Mouse (Mus musculus) liver, postnatal 0 days (tissue): ENCODE data around the gene F830045P16Rik. TPM values are rescaled to one million over a fixed set of nuclear protein-coding genes. Genes with fewer than 3 reads are reported as not detected.
A peak's percentile ranks its signal among the peaks of the same experiment; 100 is the strongest.

Experiments used
- ATAC-seq: fragments of 200-750 bp; cut with Nextera tagmentation; 2 replicates; pipeline ENCODE4 v1.8.0; 2017; ENCODE audit warnings: mild to moderate bottlenecking, moderate library complexity
- DNase-seq: peaks from one replicate; pipeline ENCODE4 v3.0.0-alpha.2; 2016
- H3K27ac ChIP-seq: fragments of 300-500 bp; sonication (generic); 2 replicates; pipeline ENCODE4 v1.5.1; 2014; ENCODE audit warnings: antibody characterized with exemption, moderate library complexity, mild to moderate bottlenecking, low read depth
- H3K27me3 ChIP-seq: fragments of 300-500 bp; sonication (generic); 2 replicates; pipeline ENCODE4 v1.6.1; 2014; ENCODE audit warnings: low read length, control low read depth, mixed read lengths; ENCODE audit not compliant: insufficient read depth
- H3K36me3 ChIP-seq: fragments of 300-500 bp; sonication (generic); replicated peaks from 2 replicates; pipeline ENCODE4 v1.6.1; 2014; ENCODE audit warnings: mild to moderate bottlenecking, control low read depth, low read length, moderate library complexity, mixed read lengths; ENCODE audit not compliant: insufficient read depth
- H3K4me1 ChIP-seq: fragments of 300-500 bp; sonication (generic); 2 replicates; pipeline ENCODE4 v1.6.1; 2014; ENCODE audit warnings: antibody characterized with exemption, mild to moderate bottlenecking, control low read depth; ENCODE audit not compliant: insufficient read depth
- H3K4me2 ChIP-seq: fragments of 300-500 bp; sonication (generic); 2 replicates; pipeline ENCODE4 v1.6.1; 2014; ENCODE audit warnings: low read depth, mild to moderate bottlenecking, low read length, moderate library complexity, mixed read lengths
- H3K4me3 ChIP-seq: fragments of 300-500 bp; sonication (generic); 2 replicates; pipeline ENCODE4 v1.5.1; 2014; ENCODE audit warnings: low read depth, low read length
- H3K9ac ChIP-seq: fragments of 300-500 bp; sonication (generic); replicated peaks from 2 replicates; pipeline ENCODE4 v1.6.1; 2014; ENCODE audit warnings: mild to moderate bottlenecking, moderate library complexity
- H3K9me3 ChIP-seq: fragments of 300-500 bp; sonication (generic); 2 replicates; pipeline ENCODE4 v1.6.1; 2016; ENCODE audit warnings: mild to moderate bottlenecking, control low read depth, low read length, mixed read lengths
- CTCF ChIP-seq: sonication (generic); IDR thresholded peaks from 2 replicates; pipeline ENCODE4 v1.5.1; 2016; ENCODE audit warnings: antibody characterized with exemption, low read depth
- EP300 ChIP-seq: IDR thresholded peaks from 2 replicates; pipeline ENCODE4 v1.6.1; 2016; ENCODE audit warnings: antibody characterized with exemption, low read depth, mild to moderate bottlenecking
- WGBS: fragments of 180-500 bp; shearing (Covaris S2); extraction: QIAGEN DNeasy Blood & Tissue Kit; methylation state at CpG from one replicate; pipeline ENCODE4 v1.1.7; 2014; ENCODE audit not compliant: insufficient replicate concordance; 5-methylcytosine and 5-hydroxymethylcytosine counted together
- polyA plus RNA-seq: library from polyadenylated mRNA; unstranded; fragments of >200 nt; fragmentation: Nextera tagmentation; extraction: Ambion mirVana; gene quantifications from 2 replicates; pipeline ENCODE4 v1.2.1, GENCODE M21; 2015

The F830045P16Rik gene
- polyA plus RNA-seq: not detected in 2 replicates

DNA sequence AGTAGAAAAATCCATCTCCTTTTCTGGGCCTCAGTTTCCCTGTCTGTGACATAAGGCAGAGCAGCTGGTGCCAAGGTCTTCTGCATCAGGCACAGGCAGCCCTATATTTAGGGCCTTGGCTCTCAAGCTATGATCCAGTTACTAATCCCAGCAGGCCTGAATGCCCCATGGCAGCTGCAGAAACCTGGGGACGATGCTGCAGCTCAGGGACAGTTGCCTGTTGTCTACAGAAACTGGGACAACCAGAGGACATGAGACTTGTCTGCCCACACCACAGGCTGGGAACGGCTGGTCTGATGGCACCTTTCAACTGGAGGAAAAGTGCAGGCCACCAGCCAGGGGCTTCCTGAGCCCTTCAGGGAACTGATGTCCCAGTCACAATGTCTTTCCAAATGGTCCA lies at the start of gene F830045P16Rik:
Gene F830045P16Rik (minus strand): TSS at position 226 of the 400 bp plus-strand sequence.
- no peak for TF ChIP-seq EP300
- no peak for TF ChIP-seq CTCF
- Histone ChIP-seq H3K4me2 (no peak within 1 kb of the TSS), H3K9ac (no peak within 1 kb of the TSS), H3K4me3 (no peak within 1 kb of the TSS), H3K4me1 (0 out of 2 replicates have a peak, but pooled peaks cover 2% of the 10 kb centered on the region), H3K36me3 (no peaks in the 10 kb centered on the region), H3K27ac (no peak within 1 kb of the TSS), H3K27me3 (no peaks in the 10 kb centered on the region), H3K9me3 (no peaks in the 10 kb centered on the region)
- no peak for ATAC-seq
- 54% methylated on average over 2 of the region's 2 CpGs for whole genome bisulfite sequencing
- DNase-seq: no peak

DNA sequence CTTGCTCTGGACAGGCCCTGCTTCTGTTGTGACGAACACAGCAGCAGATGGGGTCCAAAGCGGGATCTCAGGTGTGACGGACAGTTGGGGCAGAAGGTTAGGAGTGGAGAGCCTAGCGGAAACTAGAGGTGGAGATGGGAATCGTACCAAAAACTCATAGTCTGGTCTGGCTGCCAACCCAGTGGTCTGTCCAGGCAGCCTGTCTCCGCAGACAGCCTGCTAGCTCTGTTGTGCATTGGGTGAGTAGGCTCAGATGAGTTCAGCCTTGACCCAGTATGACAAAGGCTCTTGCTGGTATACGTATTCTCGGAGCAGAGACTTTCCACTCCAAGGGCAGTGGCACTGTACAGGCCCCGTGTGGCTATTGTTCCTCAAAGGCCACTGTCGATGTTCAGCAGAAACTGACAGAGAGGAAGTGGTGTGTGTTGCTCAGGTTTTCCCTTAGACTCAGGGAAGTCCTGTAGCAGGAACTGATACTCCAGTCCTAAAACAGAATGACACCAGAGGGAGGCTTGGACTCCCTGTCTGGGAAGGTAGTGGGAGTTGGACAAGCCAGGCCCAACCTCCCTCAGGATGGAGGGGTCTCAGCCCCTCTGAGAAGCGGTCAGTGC lies 49.6 kb upstream of the F830045P16Rik start:
- ATAC-seq (peak; percentile 43), DNase-seq (no peak)
- Histone ChIP-seq H3K4me2 (no peak overlapping the region), H3K27ac (peak overlapping the region; percentile 58), H3K9ac (no peak overlapping the region), H3K27me3 (no peaks in the 10 kb centered on the region), H3K9me3 (no peaks in the 10 kb centered on the region), H3K4me3 (no peak overlapping the region), H3K36me3 (no peaks in the 10 kb centered on the region), H3K4me1 (no peaks in the 10 kb centered on the region; the same call in 1 of the 2 replicates)
- 61% methylated on average over 11 of the region's 11 CpGs for WGBS
- no peak for TF ChIP-seq CTCF
- TF ChIP-seq EP300: no peak

DNA sequence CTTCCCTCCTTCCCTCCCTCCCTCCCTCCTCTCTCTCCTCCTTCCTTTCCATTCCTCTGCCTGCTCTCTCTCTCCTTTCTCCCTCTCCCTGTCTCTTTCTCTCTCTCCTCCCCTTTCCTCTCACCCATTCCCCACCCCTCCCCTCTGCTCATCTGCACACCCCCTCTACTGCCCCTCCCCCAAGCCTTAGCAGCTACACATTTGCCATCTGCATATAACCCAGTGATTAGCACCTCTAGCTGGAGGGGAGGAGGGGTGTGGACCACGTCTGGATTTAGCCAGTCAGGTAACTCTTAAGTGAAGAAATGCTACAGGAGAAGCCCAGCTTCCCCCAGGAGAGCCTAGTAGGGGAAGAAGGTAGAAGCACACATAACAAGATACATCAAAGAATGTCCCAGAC lies 48.5 kb upstream of the F830045P16Rik start:
- Histone ChIP-seq H3K27ac (no peak overlapping the region), H3K9me3 (no peaks in the 10 kb centered on the region), H3K4me3 (no peak overlapping the region), H3K4me2 (no peak overlapping the region), H3K27me3 (no peaks in the 10 kb centered on the region), H3K9ac (no peak overlapping the region), H3K4me1 (no peaks in the 10 kb centered on the region), H3K36me3 (no peaks in the 10 kb centered on the region)
- DNase-seq (no peak), ATAC-seq (no peak)
- no peak for TF ChIP-seq CTCF
- TF ChIP-seq EP300: no peak
- 29% methylated on average over 1 of the region's 1 CpGs for WGBS

DNA sequence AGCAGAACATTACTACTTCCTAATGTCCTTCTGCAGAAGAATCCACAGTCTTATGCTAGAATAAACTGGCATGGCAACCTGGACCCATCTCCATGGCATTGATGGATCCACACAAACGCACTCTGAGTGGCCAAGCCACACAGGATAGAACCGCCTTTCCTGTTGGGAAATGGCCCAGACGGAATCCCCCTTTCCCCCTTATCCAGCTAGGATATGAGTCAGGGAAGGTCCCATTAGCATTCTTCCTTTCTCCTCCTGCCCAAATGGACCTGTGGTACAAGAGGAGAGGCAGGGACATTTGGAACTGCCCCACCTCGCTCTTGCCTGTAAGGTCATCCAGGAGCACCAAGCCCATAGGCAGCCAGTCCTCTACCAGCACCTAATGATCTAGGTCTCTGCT lies 45.9 kb upstream of the F830045P16Rik start:
- peak; percentile 43 for ATAC-seq
- TF ChIP-seq CTCF (no peak), EP300 (no peak)
- Histone ChIP-seq H3K4me3 (no peak overlapping the region), H3K4me1 (no peaks in the 10 kb centered on the region), H3K27ac (no peak overlapping the region), H3K36me3 (no peaks in the 10 kb centered on the region), H3K9me3 (no peaks in the 10 kb centered on the region), H3K9ac (no peak overlapping the region), H3K4me2 (no peak overlapping the region), H3K27me3 (no peaks in the 10 kb centered on the region)
- DNase-seq: no peak
- WGBS: 69% methylated on average over 4 of the region's 4 CpGs

DNA sequence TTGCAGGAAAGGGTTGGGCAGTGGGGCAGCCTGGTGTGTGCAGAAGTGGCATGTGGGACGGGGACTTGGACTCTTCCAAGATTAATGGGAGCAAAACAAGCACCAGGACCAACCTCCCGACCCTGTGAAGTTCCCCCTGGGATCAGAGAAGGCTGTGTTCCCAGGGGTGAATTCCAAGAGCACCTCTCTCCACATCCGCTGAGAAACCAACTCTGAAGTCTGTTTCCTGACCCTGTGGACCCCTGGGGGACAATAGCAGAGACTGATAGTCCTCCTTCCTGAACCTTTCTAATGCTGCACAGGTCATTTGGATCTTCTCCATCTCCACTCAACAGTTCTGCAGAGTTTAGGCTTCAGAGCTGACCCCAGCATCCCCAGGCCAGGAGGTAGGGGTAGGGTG lies 45.4 kb upstream of the F830045P16Rik start:
- 41% methylated on average over 3 of the region's 3 CpGs for WGBS
- no peak overlapping the region for H3K4me3 ChIP-seq
- TF ChIP-seq EP300: no peak
- no peak for TF ChIP-seq CTCF
- peak; percentile 30 for ATAC-seq
- H3K9me3 ChIP-seq: no peaks in the 10 kb centered on the region
- H3K4me1 ChIP-seq: no peaks in the 10 kb centered on the region
- H3K36me3 ChIP-seq: no peaks in the 10 kb centered on the region
- no peaks in the 10 kb centered on the region for H3K27me3 ChIP-seq
- no peak for DNase-seq
- no peak overlapping the region for H3K4me2 ChIP-seq
- H3K27ac ChIP-seq: no peak overlapping the region
- H3K9ac ChIP-seq: no peak overlapping the region

DNA sequence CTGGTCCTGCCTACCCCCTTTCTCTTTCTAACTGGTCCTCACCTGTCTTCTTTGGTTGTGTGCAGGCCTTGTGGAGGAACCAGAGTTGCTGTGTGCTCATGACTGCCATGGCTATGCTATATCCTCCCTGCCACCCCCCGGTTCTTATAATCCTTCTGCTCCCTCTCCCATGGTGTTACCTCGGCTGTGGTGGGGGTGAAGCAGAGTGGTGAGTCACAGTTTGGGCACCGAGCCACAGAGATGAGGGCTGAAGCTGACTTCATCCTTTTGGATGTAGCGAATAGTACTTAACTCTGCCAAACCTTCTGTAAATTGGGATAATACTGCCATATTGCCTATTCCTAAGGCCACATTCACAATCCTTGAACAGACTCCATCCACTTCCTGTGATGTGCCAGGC lies 44.3 kb upstream of the F830045P16Rik start:
- WGBS: 66% methylated on average over 4 of the region's 4 CpGs

More for the DNA sequence above, 44.3 kb upstream of the F830045P16Rik start:
- ATAC-seq (no peak), DNase-seq (no peak)
- TF ChIP-seq CTCF (no peak), EP300 (no peak)
- no peak overlapping the region for H3K27ac ChIP-seq
- H3K9ac ChIP-seq: no peak overlapping the region
- H3K4me2 ChIP-seq: no peak overlapping the region
- no peak overlapping the region for H3K4me3 ChIP-seq
- no peaks in the 10 kb centered on the region for H3K36me3 ChIP-seq
- H3K9me3 ChIP-seq: no peaks in the 10 kb centered on the region
- H3K27me3 ChIP-seq: no peaks in the 10 kb centered on the region
- H3K4me1 ChIP-seq: no peaks in the 10 kb centered on the region
